Mouse (Mus musculus): ENCODE measurements at regions not wholly inside any gene's neighbourhood (a gene's known extent, or its start where the extent isn't known, plus 50 kb on each side); places are given as distances from the start of the nearest gene placed in this dataset.

GRCm38 (mm10) chr10:126249176-126249575, 283.2 kb downstream of the Lrig3 start:
- H3K4me2 ChIP-seq (ENCODE audit: low read length) = no peak overlapping the region

GRCm38 (mm10) chr10:126243051-126243450, 277.1 kb downstream of the Lrig3 start:
- Histone ChIP-seq H3K9me3 (ENCODE audit: control insufficient read depth, low read length) (no peaks in the 10 kb centered on the region), H3K27me3 (ENCODE audit: control insufficient read depth, insufficient read depth, low read length) (no peaks in the 10 kb centered on the region), H3K9ac (replicated peaks; ENCODE audit: low read length) (no peak overlapping the region), H3K4me1 (ENCODE audit: control insufficient read depth, insufficient read depth, low read length) (no peaks in the 10 kb centered on the region), H3K4me3 (replicated peaks; ENCODE audit: low read depth, low read length) (no peak overlapping the region), H3K36me3 (ENCODE audit: control insufficient read depth, insufficient read depth, low read length) (no peaks in the 10 kb centered on the region), H3K27ac (replicated peaks; ENCODE audit: low read depth, low read length) (no peak overlapping the region), H3K4me2 (ENCODE audit: low read length) (no peak overlapping the region)
- no peak for ATAC-seq (ENCODE audit: low FRiP score, low TSS enrichment)
- 85% methylated on average over 7 of the region's 7 CpGs for WGBS
- no peak for DNase-seq

More at GRCm38 (mm10) chr10:126249176-126249575, 283.2 kb downstream of the Lrig3 start:
- DNase-seq (peak; percentile 24), ATAC-seq (ENCODE audit: low FRiP score, low TSS enrichment) (no peak)
- Histone ChIP-seq H3K9me3 (ENCODE audit: control insufficient read depth, low read length) (no peaks in the 10 kb centered on the region), H3K27me3 (ENCODE audit: control insufficient read depth, insufficient read depth, low read length) (no peaks in the 10 kb centered on the region), H3K4me3 (replicated peaks; ENCODE audit: low read depth, low read length) (no peak overlapping the region), H3K9ac (replicated peaks; ENCODE audit: low read length) (no peak overlapping the region), H3K4me1 (ENCODE audit: control insufficient read depth, insufficient read depth, low read length) (no peaks in the 10 kb centered on the region), H3K36me3 (ENCODE audit: control insufficient read depth, insufficient read depth, low read length) (no peaks in the 10 kb centered on the region), H3K27ac (replicated peaks; ENCODE audit: low read depth, low read length) (no peak overlapping the region)
- 74% methylated on average over 12 of the region's 12 CpGs for WGBS

- WGBS = 46% methylated on average over 4 of the region's 4 CpGs
- Histone ChIP-seq H3K9ac (replicated peaks; ENCODE audit: low read length) (no peak overlapping the region), H3K4me1 (ENCODE audit: control insufficient read depth, insufficient read depth, low read length) (no peaks in the 10 kb centered on the region), H3K9me3 (ENCODE audit: control insufficient read depth, low read length) (no peaks in the 10 kb centered on the region), H3K27me3 (ENCODE audit: control insufficient read depth, insufficient read depth, low read length) (no peaks in the 10 kb centered on the region), H3K4me2 (ENCODE audit: low read length) (no peak overlapping the region), H3K36me3 (ENCODE audit: control insufficient read depth, insufficient read depth, low read length) (no peaks in the 10 kb centered on the region), H3K27ac (replicated peaks; ENCODE audit: low read depth, low read length) (no peak overlapping the region), H3K4me3 (replicated peaks; ENCODE audit: low read depth, low read length) (no peak overlapping the region)
- ATAC-seq (ENCODE audit: low FRiP score, low TSS enrichment) = no peak
- DNase-seq = peak; percentile 26
These were observed 273.6 kb downstream of the Lrig3 start for GRCm38 (mm10) chr10:126239536-126239935.

Small RNA genes in the stretch of these regions (microRNA-seq; reads per million reads assigned to microRNA genes)
- gene Mir378d = 5.1 reads per million, percentile 27 among the genes with 10 or more reads in this experiment

Measured in midbrain, embryonic 14.5 days (tissue).